Mouse (Mus musculus): ENCODE results near the gene Sfpq.

- TF ChIP-seq CTCF (IDR thresholded peaks at IDR 0.05; ENCODE audit: borderline replicate concordance, insufficient read depth, low read depth, low read length) (no peak), POLR2A (IDR thresholded peaks at IDR 0.05; ENCODE audit: borderline replicate concordance, insufficient read depth, low read length) (no peak)
These were observed 28.8 kb upstream of the Sfpq start for GRCm38 (mm10) chr4:126992356-126992755.
